Mouse (Mus musculus): ENCODE results near the gene Psmd6. TPM values are rescaled to one million over a fixed set of nuclear protein-coding genes. Genes with fewer than 3 reads are reported as not detected.
A peak's percentile ranks its signal among the peaks of the same experiment; 100 is the strongest.

Psmd6 gene
- 10 to 100 TPM; 84.9 to 85.6 TPM for total RNA-seq (2021)
- long read RNA-seq, experiment 1, transcript Psmd6-201 (8 exons, 1,387 nt): major isoform, 150 of 160 reads
- long read RNA-seq, experiment 1, partial matches to known transcripts: 3 of 160 reads
- long read RNA-seq, experiment 1, other reads (novel, unspliced or antisense): 7 of 160 reads
- long read RNA-seq, experiment 2, transcript Psmd6-201 (8 exons, 1,387 nt): major isoform, 110 of 113 reads
- long read RNA-seq, experiment 2, partial matches to known transcripts: 2 of 113 reads
- long read RNA-seq, experiment 2, other reads (novel, unspliced or antisense): 1 of 113 reads

- peak; percentile 92 to 96 for DNase-seq
- intact Hi-C loops (cut with DNase I): no loop called here
Observed at GRCm38 (mm10) chr14:14120230-14121096, at the start of gene Psmd6. TSS of gene Psmd6 (minus strand) at chr14:14120984.

DNA sequence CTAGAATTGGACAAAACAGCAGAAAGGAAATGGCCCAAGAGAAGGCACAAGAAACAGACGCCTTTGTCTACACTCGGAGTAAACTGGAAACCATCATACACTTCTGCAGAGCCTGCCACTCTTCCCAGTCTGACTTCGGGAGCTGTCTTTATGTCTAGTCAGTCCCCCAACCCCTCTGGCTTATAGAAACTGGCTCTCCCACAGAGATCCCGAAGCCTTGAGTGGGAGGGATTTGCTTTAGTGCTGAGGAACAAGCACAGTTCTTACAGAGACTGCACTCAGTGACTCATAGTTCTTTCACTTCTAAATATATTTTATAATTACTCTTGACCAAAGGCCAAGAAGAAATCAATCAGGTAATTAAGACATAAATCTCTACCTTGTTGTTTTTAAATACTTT, 10.1 kb downstream of the Psmd6 start:
- DNase-seq: no peak
- intact Hi-C loops (cut with DNase I): no loop called here

- DNase-seq: no peak
- intact Hi-C loops (cut with DNase I): no loop called here
Observed at GRCm38 (mm10) chr14:14104930-14105318, 15.9 kb downstream of the Psmd6 start.

- intact Hi-C loops (cut with DNase I): no loop called here
- DNase-seq: no peak
Observed at GRCm38 (mm10) chr14:14104213-14104929, 16.4 kb downstream of the Psmd6 start.

DNA sequence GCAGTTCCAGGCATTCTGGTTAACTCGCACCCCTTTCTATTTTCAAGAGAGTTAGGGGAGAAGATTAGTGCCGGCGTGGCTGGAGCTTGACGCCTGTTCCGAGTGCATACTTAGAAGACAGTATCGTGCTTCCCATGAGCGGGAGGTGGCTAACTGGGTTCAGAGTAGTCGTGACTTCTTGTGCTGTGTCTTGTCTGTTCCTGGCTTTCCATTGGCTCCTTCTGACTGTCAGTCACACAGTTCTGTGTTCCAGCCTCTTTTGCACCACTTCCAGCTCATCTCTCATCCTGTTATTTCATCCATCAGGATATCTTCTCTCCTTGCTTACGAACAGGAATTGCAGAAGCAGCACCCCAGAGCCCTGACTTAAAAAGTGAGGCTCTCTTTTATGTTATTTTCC, 19.5 kb downstream of the Psmd6 start:
- intact Hi-C loops (cut with DNase I): no loop called here
- DNase-seq: no peak

DNA sequence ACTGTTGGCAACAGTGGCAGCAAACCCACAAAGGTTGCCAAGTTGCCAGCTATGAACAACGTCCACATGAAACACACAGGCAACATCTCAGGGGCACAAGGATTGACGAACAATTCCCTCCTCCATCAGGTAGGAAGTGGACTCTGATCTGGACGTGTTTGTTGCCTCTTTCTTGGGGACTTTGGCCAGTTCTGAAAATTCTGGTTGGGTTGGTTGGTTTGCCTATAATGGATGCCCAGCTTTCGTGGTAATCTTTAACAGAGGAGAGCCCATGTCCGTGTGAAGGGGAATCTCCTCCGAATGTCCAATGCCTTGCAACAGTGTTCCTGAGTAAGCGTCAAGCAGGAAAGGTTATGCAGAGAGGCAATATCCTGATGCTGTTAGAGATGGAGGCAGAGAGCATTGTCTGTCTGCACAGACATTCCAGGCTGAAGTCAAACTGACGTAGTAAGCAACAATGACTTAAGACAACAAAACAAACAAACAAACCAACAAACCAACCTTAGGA, 20.0 kb downstream of the Psmd6 start:
- intact Hi-C loops (cut with DNase I): no loop called here
- DNase-seq: no peak

- DNase-seq: peak; percentile 86 to 91
- intact Hi-C loops (cut with DNase I): loop anchor here (2.0 to 5.0 kb wide), 3 partner anchors 46 to 741 kb away; partner anchors contain the start of genes Atxn7 and Thoc7
Observed at GRCm38 (mm10) chr14:14098330-14098980, 22.3 kb downstream of the Psmd6 start.

DNA sequence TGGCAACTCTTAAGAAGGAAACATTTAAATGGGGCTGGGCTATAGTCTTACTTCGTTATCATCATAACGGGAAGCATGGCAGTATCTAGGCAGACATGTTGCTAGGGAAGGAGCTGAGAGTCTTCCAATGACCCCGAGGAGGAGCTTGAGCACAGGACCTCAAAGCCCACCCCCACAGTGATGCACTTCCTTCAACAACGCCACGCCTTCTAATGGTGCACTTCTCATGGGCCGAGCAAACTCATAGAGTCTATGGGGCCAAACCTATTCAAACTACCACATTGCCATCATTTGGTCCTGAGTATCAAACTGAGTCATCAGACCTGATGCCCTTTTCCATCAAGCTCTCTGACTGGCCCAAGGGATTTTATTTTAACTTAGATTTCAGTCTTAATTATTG, 30.2 kb downstream of the Psmd6 start:
- intact Hi-C loops (cut with DNase I): no loop called here

DNA sequence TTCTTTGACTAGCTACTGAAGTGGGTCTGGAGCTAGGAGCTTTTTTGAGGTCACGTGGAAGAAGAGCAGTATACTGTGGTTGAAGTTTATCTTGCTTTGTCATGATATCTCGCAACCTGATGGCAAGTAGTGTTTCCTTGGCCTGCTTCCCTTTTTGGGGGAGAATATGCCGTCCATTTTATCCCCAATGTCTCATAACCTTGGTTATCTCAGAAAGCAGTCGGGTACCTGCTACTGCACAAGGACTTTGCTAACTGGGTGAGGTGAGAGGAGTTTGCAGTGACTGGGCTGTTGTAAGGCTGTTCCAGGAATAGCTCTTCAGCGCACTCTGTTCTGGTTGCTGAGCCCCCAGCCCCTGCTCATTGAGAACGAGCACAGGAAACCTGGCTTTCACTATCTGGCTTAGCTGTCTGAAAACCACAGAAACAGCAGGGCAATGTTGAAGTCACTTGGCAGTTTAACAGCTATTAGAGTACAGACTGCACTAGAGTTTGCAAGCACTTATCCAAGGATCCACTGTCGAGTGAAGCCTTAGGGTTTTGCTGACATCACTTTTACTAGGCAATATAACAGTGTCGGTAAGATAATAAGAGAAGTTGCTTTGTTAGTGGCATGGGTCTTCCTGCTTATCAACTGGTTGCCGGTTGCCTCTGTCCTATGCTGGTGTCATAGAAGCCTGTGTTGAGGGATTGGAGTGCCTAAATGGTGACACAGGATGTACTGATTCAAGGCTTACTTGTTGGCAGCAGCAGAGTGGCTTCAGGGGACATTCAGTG, 32.6 kb downstream of the Psmd6 start:
- DNase-seq: no peak
- intact Hi-C loops (cut with DNase I): no loop called here

More for the DNA sequence above, 30.2 kb downstream of the Psmd6 start:
- DNase-seq: no peak

DNA sequence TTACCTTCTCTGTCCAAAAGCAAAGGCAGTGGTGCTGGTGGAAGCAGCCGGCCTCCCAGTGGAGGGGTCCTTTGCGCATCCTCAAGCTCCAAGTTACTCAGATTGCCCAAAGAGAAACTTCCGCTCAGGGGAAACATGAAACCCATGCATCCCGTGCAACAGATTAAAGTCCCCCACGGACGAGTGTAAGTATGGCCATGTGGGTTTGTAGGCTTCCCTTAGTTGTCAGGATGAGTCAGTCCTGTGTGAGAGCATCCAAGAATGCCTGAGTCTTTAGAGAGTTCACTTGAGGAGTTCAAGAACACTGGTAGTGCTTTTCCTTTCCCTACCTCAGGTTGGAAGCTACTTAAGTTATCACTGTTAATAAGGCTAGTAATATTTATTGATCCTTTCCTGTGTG, 33.4 kb downstream of the Psmd6 start:
- intact Hi-C loops (cut with DNase I): no loop called here
- no peak for DNase-seq

DNA sequence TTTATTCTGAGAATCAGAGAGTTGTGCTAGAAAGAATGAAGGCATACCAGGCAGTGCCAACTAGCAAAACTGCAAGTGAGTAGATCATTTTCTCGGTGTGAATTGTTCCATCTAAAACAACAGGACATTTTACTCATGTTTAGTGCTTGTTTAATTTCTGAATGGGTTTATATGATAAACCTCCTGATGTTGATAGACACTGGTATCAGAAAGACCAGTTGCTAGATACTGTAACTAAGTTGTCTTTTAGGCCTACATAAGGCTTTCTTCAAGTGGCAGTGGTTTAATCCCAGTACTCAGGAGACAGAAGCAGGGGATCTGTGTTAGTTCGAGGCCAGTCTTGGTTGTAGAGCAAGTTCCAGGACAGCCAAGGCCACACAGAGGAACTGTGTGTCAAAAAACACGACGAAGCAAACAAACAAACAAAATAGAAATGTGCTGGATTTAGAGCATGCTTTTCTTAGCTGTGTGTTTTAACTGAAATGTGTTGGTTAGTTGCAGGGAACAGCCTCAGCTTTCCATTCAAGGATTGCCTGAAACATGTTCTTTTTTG, 34.0 kb downstream of the Psmd6 start:
- intact Hi-C loops (cut with DNase I): no loop called here
- DNase-seq: no peak

DNA sequence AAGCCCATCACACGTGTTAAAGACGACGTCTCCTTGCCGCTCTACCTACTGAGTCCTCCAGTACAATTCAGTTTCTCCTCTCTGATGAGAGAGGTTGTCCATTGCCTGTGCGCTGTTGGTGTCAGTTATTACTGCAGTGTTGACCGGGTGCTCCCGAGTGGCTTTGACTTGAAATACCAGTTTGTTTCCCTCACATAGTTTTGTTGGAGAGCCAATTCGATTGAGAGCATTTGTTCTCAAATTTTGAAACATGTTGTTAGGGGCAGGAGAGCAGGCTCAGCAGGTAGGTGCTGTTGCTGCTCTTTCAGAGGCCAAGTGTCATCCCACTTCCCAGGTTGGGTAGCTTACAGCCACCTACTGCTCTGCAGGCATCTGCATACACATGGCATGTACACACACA, 37.0 kb downstream of the Psmd6 start:
- intact Hi-C loops (cut with DNase I): no loop called here
- DNase-seq: no peak

GRCm38 (mm10) chr14:14080604-14081194, 40.1 kb downstream of the Psmd6 start:
- intact Hi-C loops (cut with DNase I): no loop called here
- no peak for DNase-seq

- no peak for DNase-seq
Observed at GRCm38 (mm10) chr14:14071456-14071855, 49.3 kb downstream of the Psmd6 start.

DNA sequence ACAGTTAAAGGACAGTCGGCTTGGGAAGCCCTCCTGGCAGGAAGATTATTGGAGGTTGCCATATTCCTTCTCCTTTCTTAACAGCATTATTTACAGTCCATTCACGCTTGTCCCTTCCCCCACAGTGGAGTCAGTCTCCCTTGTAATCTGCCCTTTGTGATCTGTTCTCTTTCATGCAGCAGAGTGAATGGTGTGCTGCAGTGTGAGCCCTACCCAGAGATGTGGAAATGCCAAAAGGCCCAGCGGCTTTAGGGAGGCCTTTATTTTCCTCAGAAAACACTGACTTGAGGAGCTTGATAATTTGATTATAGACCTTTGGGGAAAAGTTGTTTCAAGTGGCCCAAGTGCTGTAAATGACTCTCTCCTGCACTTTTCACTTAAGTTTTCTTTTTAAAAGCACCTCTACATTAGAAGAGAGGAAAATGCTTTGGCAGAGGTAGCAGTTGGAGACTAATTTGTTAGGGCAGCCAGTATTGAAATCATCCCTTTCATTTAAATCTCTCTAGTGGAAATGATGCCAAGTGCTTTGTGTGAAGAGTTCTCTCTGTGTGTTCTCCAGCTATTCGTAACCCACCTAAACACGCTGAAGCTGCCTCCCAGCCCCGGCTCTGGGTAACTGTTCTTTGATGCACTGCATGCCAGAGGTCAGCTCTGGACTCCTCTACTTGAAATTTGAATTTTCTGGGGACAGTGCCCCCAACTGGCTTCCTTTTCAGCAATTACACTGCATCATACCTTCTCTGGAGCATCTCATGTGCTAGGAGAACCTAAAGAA, 50.1 kb downstream of the Psmd6 start:
- intact Hi-C loops (cut with DNase I): no loop called here
- no peak for DNase-seq

More at GRCm38 (mm10) chr14:14071456-14071855, 49.3 kb downstream of the Psmd6 start:
- intact Hi-C loops (cut with DNase I): no loop called here

DNA sequence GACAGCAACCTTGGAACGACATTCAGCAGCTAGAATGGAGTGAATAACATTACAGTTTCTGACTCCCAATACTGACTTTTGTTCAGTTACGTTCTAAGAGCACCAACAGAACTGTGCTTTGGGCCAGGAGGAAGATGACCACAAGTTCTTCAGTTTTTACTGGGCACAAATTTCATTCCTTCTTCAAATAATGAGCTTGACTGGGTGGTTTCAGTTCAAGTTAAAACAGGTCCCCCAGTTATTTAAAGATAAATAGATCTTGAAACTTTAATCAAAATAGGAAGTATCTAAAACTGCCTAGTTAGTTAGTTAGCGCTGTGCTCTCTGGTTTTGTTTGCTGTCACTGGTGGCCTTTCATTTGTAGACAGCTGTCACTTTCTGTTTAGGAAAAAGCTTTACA, 52.2 kb downstream of the Psmd6 start:
- intact Hi-C loops (cut with DNase I): no loop called here
- no peak for DNase-seq

DNA sequence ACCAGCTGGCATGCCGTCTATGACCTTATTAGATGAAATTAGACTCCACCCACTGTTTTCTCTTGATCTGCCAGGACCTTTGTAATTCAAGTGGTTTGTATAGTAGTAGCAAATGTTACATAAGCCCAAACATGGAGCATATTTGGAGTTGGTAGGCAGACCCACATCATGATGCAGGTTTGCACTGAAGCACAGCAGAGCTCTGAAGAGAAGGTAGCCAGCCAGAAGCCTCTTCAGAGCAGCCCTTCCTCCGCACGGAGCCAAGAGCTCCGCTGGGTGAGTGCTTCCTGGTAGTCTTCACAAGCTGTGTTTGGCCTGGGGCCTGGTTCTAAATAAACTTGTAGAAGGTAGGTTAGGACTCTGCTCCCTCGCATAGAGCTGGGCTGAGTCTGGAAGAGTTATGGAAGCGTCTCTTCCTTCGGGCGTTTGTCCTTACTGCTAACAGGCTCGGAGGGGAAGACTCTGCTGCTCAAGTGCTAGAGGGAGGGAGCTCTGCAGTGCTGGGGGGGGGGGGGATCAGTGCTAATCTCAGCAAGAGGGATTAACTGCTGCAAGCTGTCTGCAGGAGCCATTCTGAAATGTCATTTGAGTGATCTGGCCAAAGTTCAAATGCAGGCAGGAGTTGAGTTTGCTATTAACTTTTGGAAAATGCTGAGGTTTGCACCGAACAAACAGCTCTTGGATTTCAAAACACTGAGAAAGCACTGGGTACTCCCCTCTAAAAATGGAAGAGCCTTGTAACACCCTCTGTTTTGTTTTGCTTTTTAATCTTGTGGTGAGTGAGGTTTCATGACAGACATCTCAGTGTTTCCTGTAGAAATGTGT, 52.9 kb downstream of the Psmd6 start:
- peak; percentile 47 to 52 for DNase-seq

More for the DNA sequence above, 52.9 kb downstream of the Psmd6 start:
- intact Hi-C loops (cut with DNase I): no loop called here
